Mouse (Mus musculus) heart, embryonic 13.5 days (tissue): ENCODE results near the gene Ptpn7. TPM values are rescaled to one million over a fixed set of nuclear protein-coding genes. Genes with fewer than 3 reads are reported as not detected.

Source experiments
- ATAC-seq: fragments of 200-750 bp; cut with Nextera tagmentation; 2 replicates; pipeline ENCODE4 v1.8.0; 2017; ENCODE audit warnings: moderate TSS enrichment; ENCODE audit not compliant: insufficient number of reproducible peaks, low FRiP score, low TSS enrichment; ENCODE audit errors: extremely low read depth
- H3K27ac ChIP-seq: fragments of 300-500 bp; sonication (generic); replicated peaks from 2 replicates; pipeline ENCODE4 v1.5.1; 2015; ENCODE audit warnings: moderate library complexity, mild to moderate bottlenecking, inconsistent platforms
- H3K27me3 ChIP-seq: fragments of 300-500 bp; sonication (generic); replicated peaks from 2 replicates; pipeline ENCODE4 v1.6.1; 2015; ENCODE audit warnings: mild to moderate bottlenecking, inconsistent platforms
- H3K36me3 ChIP-seq: fragments of 300-500 bp; sonication (generic); 2 replicates; pipeline ENCODE4 v1.6.1; 2015; ENCODE audit warnings: mild to moderate bottlenecking, inconsistent platforms
- H3K4me1 ChIP-seq: fragments of 300-500 bp; sonication (generic); 2 replicates; pipeline ENCODE4 v1.6.1; 2015; ENCODE audit warnings: inconsistent platforms
- H3K4me2 ChIP-seq: fragments of 300-500 bp; sonication (generic); 2 replicates; pipeline ENCODE4 v1.6.1; 2015; ENCODE audit warnings: inconsistent platforms, mild to moderate bottlenecking, moderate library complexity
- H3K4me3 ChIP-seq: fragments of 300-500 bp; sonication (generic); 2 replicates; pipeline ENCODE4 v1.5.1; 2015; ENCODE audit warnings: moderate library complexity, mild to moderate bottlenecking, inconsistent platforms
- H3K9ac ChIP-seq: fragments of 300-500 bp; sonication (generic); 2 replicates; pipeline ENCODE4 v1.6.1; 2015; ENCODE audit warnings: inconsistent platforms, mild to moderate bottlenecking, moderate library complexity
- H3K9me3 ChIP-seq: fragments of 300-500 bp; sonication (generic); 2 replicates; pipeline ENCODE4 v1.6.1; 2016; ENCODE audit warnings: inconsistent platforms
- WGBS: fragments of 180-500 bp; shearing (Covaris S2); methylation state at CpG from one replicate; pipeline ENCODE4 v1.1.7; 2015; ENCODE audit warnings: mixed read lengths; 5-methylcytosine and 5-hydroxymethylcytosine counted together
- polyA plus RNA-seq: library from polyadenylated mRNA; unstranded; fragments of >200 nt; fragmentation: Nextera tagmentation; extraction: Ambion mirVana; gene quantifications from 2 replicates; pipeline ENCODE4 v1.2.1, GENCODE M21; 2015

Gene Ptpn7
- polyA plus RNA-seq, 1 experiment from 2014 or later = 1.2 TPM

DNA sequence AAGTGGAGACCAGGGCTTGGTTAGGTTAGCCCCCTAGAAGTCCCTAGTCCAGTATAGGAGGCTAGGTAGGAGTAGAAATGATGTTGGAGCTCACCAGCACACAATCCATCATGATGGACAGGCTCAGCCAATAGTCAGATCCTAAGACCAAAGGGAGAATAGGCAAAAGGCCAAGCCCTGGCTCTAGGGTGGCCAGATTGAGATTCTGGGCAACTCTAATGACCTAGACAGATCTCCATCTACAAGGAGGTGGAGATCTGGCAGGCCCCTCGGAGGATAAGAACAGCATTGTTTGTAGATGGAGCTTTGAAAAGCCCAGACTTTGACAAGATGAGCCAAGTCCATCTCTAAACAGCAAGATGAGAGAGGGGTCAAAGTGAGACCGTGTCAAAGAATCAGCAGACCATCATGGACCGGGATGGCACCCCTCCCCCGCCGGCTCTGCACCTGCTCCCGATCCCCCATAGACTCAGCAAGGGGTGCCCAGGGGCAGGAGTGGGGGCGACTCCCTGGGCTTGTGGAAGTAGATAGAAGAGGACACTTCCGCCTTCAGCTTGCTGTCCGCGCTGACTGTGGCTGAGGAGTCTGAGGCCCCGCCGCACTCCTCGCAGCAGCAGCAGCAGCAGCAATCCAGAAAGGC, 28.0 kb downstream of the Ptpn7 start:
- Histone ChIP-seq H3K4me2 (no peak overlapping the region), H3K36me3 (peaks cover 15% of the 10 kb centered on the region), H3K9ac (no peak overlapping the region), H3K4me3 (no peak overlapping the region), H3K27me3 (peaks cover 81% of the 10 kb centered on the region), H3K9me3 (no peaks in the 10 kb centered on the region), H3K4me1 (peaks cover 25% of the 10 kb centered on the region), H3K27ac (no peak overlapping the region)
- ATAC-seq = no peak
- WGBS = 73% methylated on average over 13 of the region's 13 CpGs

DNA sequence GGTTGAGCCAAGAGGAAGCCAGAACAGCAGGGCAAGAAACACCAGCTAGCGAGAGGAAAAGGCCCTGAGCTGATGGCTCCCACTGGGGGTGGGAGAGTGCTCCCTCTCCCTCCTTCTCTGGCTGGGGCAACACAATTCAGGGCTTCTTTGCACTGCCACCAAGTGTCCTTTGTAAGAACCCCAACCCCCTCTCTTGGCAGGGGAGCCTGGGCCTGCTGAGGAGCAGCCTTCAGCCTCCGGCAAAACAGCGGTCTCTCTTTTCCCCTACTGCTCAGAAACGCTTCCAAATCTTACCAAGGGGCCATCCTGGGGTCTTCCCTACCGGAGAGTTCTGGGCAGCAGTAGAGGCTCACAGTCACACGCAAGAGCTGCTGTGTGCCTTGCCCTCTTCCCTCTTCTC, 30.2 kb downstream of the Ptpn7 start:
- Histone ChIP-seq H3K27ac (no peak overlapping the region), H3K9ac (no peak overlapping the region), H3K27me3 (peaks cover 95% of the 10 kb centered on the region), H3K9me3 (no peaks in the 10 kb centered on the region), H3K4me3 (no peak overlapping the region), H3K4me2 (no peak overlapping the region), H3K36me3 (no peaks in the 10 kb centered on the region), H3K4me1 (peaks cover 5% of the 10 kb centered on the region; the same call in 1 of the 2 replicates)
- 68% methylated on average over 6 of the region's 6 CpGs for WGBS
- no peak for ATAC-seq

DNA sequence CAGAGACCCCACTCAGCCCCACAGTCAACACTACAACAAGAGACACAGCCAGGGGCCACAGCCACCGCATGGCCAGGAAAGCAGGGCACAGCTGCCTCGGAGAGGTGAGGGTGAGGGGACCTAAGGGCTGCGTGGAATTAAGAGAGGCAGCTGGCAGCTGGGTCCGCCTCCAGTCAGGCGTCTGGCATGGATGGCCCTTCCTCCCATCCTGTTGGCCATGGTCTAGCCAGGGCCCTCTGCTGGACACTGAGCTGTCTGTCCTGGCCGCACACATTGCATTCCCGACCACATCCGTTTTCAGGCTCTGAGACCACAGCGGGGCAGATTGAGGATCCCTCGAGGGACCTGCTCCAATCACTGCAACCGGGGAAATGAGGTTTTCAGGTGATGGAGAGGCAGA, 34.9 kb downstream of the Ptpn7 start, which contains the start of gene Gpr37l1:
Gene Gpr37l1, minus strand, starts transcription at position 247 of the 400 bp plus-strand sequence.
- H3K27ac ChIP-seq = no peak within 1 kb of the TSS
- H3K36me3 ChIP-seq = no peaks in the 10 kb centered on the region
- no peaks in the 10 kb centered on the region for H3K9me3 ChIP-seq
- no peak within 1 kb of the TSS for H3K4me3 ChIP-seq
- ATAC-seq = no peak
- H3K4me1 ChIP-seq = peaks cover 12% of the 10 kb centered on the region
- no peak within 1 kb of the TSS for H3K9ac ChIP-seq
- peaks cover 84% of the 10 kb centered on the region for H3K27me3 ChIP-seq
- WGBS = 69% methylated on average over 11 of the region's 11 CpGs
- H3K4me2 ChIP-seq = no peak within 1 kb of the TSS

DNA sequence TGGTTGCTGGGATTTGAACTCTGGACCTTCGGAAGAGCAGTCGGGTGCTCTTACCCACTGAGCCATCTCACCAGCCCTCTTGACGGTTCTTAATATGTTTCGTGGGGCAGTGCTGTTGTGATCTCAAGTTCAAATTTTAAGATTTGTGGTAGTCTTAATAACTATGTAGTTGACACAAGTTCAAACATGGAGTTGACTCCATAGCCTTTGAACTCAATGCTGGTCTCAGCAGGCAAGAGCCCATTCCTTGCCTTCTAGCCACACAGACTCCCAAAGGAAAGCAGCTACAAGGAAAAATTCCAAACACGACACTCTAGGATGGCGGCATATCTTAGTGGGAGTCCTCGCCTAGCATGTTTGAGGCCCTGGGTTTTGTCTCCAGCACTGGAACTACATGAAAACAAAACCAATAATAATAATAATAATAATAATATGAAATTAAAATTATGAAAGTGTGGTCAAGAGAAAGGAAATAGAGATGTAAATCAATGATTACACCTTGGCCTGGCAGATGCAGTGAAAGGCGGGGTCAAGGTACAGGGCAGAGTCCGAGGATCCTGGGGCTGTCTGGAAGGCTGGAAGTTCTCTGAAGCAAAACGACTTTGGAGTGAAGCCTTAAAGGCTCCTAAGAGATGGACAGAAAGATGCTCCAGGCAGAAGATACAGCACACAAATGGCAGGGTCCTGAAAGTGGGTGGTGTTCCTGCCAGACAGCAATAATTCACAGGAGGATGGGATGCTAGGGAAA, 36.1 kb downstream of the Ptpn7 start:
- no peak overlapping the region for H3K9ac ChIP-seq
- no peak overlapping the region for H3K4me3 ChIP-seq
- WGBS = 84% methylated on average over 10 of the region's 10 CpGs
- H3K27me3 ChIP-seq = peaks cover 84% of the 10 kb centered on the region
- H3K4me1 ChIP-seq = peaks cover 12% of the 10 kb centered on the region
- H3K4me2 ChIP-seq = no peak overlapping the region
- H3K27ac ChIP-seq = no peak overlapping the region
- H3K9me3 ChIP-seq = no peaks in the 10 kb centered on the region
- H3K36me3 ChIP-seq = no peaks in the 10 kb centered on the region
- ATAC-seq = no peak

DNA sequence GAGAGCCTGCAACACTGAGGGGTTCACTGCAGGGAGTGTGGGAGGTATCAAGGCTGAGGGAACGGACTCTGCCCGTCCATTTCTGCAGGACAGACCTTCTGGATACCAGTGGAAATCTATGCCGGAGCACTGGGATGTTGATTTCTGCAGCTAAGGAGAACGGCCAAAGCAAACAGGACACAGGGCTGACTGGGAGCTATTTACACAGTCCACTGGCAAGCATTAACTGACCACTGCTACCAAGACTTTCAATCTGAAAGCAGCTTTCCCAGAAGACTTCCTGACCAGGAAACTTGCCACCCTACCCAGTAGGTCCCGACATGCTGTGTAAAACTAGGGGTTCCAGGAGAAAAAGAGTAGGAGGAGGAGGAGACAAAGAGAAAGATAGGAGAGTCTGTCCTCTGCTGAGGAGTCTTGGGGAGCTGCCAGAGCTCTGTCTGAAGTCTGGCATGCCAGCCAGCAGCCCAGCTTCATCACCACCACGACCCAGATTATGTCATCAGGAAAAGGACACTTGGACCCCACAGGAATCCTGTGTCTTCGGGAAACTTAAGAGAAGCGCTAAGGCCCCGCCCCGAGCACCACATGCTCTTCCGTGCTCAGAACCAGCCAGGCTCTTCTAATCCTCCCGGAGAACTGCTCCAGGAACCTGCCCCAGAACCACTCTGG, 37.2 kb downstream of the Ptpn7 start:
- 31% methylated on average over 12 of the region's 12 CpGs for WGBS
- Histone ChIP-seq H3K27me3 (peaks cover 80% of the 10 kb centered on the region), H3K27ac (peak overlapping the region; percentile 44), H3K9me3 (no peaks in the 10 kb centered on the region), H3K36me3 (no peaks in the 10 kb centered on the region), H3K4me2 (peak overlapping the region; percentile 43), H3K9ac (peak overlapping the region; percentile 20; the same call in 1 of the 2 replicates), H3K4me3 (no peak overlapping the region), H3K4me1 (peaks cover 12% of the 10 kb centered on the region)
- no peak for ATAC-seq

DNA sequence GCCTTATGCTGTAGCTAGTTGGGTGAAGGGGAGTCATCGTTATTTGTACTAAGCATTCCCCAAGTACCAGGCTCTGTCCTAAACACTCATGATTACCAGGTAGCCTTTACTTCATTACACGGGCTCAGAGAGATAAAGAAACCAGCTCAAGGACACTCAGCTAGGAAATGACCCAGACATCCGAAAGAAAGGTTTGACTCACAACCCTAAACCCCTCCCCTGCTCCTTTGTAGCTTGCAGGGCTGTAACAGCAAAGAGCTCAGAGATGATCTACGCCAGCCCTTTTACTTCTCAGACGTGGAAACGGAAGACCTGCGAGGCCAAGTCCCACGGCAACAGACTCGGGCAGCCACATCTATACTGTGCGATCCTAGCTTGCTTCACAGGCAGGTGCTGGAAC, 37.8 kb downstream of the Ptpn7 start:
- Histone ChIP-seq H3K9ac (0 out of 2 replicates have a peak overlapping the region, but pooled peaks have one; percentile 20), H3K4me2 (peak overlapping the region; percentile 43), H3K4me3 (no peak overlapping the region), H3K36me3 (no peaks in the 10 kb centered on the region), H3K27ac (peak overlapping the region; percentile 44), H3K4me1 (peaks cover 12% of the 10 kb centered on the region), H3K9me3 (no peaks in the 10 kb centered on the region), H3K27me3 (peaks cover 78% of the 10 kb centered on the region)
- ATAC-seq = no peak
- 59% methylated on average over 10 of the region's 10 CpGs for WGBS

DNA sequence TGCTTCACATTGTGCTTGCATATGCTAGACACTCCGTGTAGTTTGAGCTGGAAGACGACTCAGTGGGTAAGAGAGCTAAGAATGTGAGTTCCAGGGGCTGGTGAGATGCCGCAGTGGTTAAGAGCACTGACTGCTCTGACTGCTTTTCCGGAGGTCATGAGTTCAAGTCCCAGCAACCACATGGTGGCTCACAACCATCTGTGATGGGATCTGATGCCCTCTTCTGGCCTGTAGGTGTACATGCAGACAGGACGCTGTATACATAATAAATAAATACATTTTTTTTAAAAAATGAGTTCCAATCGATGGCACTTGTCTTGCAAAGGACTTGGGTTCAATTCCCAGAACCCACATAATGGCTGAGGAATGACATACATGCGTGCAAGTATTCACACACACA, 38.7 kb downstream of the Ptpn7 start:
- Histone ChIP-seq H3K4me1 (peaks cover 12% of the 10 kb centered on the region), H3K4me2 (no peak overlapping the region), H3K36me3 (no peaks in the 10 kb centered on the region), H3K9ac (no peak overlapping the region), H3K4me3 (no peak overlapping the region), H3K27ac (no peak overlapping the region), H3K27me3 (peaks cover 76% of the 10 kb centered on the region), H3K9me3 (no peaks in the 10 kb centered on the region)
- 78% methylated on average over 7 of the region's 7 CpGs for WGBS
- no peak for ATAC-seq

DNA sequence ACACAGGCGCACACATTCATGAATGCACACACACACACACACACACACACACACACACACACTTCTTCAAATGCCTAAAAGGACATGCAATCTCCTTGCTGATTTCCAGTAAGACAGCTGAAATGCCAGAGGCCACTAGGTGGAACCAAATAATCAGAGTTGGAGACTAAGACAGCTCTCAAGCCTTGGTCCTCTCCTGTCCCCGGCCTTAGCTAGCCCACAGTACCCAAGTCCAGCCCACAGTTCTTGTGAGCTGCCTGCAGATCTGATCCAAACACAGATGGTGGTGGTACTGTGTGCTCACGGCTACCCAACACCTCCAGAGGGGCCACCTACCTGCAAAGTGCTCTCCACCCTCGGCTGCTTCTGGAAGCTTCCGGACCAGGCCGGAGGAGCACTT, 39.5 kb downstream of the Ptpn7 start:
- WGBS = 49% methylated on average over 6 of the region's 6 CpGs
- H3K4me1 ChIP-seq = peaks cover 12% of the 10 kb centered on the region
- H3K9ac ChIP-seq = 0 out of 2 replicates have a peak overlapping the region, but pooled peaks have one; percentile 24
- ATAC-seq = no peak
- H3K36me3 ChIP-seq = no peaks in the 10 kb centered on the region
- H3K27me3 ChIP-seq = peaks cover 68% of the 10 kb centered on the region
- H3K9me3 ChIP-seq = no peaks in the 10 kb centered on the region
- no peak overlapping the region for H3K4me2 ChIP-seq
- no peak overlapping the region for H3K27ac ChIP-seq
- H3K4me3 ChIP-seq = no peak overlapping the region

DNA sequence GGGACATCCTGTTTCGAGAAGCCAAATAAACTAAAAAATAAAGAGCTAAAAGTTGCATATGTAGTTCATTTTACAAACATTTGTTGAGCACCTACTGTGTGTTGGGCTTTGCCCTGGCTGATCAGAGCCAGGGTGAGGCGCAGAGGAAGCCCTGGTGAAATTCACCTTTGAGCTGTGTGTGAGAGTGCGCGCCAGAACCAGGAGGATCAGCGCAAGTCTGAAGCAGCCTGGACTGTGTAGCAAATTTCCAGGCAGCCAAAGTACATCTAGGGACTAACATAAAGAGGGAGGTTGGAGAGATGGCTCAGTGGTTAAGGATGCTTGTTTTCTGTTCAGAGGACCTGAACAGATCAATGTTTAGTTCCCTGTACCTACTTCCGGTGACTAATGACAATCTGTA, 40.8 kb downstream of the Ptpn7 start:
- ATAC-seq = no peak
- Histone ChIP-seq H3K4me1 (peaks cover 12% of the 10 kb centered on the region), H3K9me3 (no peaks in the 10 kb centered on the region), H3K9ac (no peak overlapping the region), H3K36me3 (no peaks in the 10 kb centered on the region), H3K4me2 (no peak overlapping the region), H3K27ac (no peak overlapping the region), H3K4me3 (no peak overlapping the region), H3K27me3 (peaks cover 65% of the 10 kb centered on the region)
- WGBS = 90% methylated on average over 6 of the region's 6 CpGs

DNA sequence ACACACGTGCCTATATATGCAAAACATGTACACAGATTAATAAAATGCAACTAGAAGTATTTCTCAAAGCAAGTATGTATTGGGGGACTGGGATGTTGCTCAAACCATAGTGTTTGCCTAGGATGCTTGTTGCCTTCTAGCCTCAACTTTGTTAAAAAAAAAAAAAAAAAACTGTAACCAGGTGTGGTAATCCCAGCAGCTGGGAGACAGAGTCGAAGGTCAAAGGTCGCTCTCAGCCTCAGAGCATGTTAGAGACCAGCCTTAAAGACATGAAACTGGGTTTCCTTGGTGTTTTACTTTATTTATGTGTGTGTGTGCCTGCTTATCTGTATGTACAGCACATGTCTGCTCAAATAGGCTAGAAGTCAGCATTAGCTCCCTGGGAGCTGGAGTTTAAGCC, 42.7 kb downstream of the Ptpn7 start:
- Histone ChIP-seq H3K36me3 (no peaks in the 10 kb centered on the region), H3K27me3 (peaks cover 65% of the 10 kb centered on the region), H3K9me3 (no peaks in the 10 kb centered on the region), H3K9ac (no peak overlapping the region), H3K27ac (no peak overlapping the region), H3K4me2 (no peak overlapping the region), H3K4me3 (no peak overlapping the region), H3K4me1 (peaks cover 4% of the 10 kb centered on the region)
- no peak for ATAC-seq
- 67% methylated on average over 3 of the region's 3 CpGs for WGBS

DNA sequence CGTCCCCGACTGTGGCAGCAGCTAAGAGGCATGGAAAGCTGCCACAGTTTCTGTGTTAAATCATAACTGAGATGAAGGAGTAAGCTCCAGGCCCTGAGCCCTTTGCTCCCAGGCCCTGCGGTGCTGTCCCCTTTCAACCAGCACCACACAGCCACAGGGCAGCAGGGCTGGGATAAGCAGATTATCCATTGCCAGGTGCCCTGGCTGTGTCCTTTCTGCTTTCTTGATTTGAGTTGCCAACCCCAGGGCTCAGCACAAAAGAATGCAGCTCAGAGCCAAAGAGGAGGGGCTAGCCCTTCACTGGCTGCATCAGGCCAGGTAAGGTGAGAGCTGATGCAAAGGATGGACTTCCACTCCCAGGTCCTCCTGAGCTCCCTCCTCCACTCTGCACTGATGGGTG, 45.2 kb downstream of the Ptpn7 start:
- no peak overlapping the region for H3K4me3 ChIP-seq
- no peak overlapping the region for H3K27ac ChIP-seq
- no peak for ATAC-seq
- H3K4me1 ChIP-seq = peaks cover 20% of the 10 kb centered on the region
- H3K9ac ChIP-seq = no peak overlapping the region
- no peaks in the 10 kb centered on the region for H3K9me3 ChIP-seq
- no peaks in the 10 kb centered on the region for H3K36me3 ChIP-seq
- 96% methylated on average over 3 of the region's 3 CpGs for WGBS
- peaks cover 72% of the 10 kb centered on the region for H3K27me3 ChIP-seq
- no peak overlapping the region for H3K4me2 ChIP-seq
